Mouse (Mus musculus): ENCODE results near the gene Asb8.

Gene Asb8

DNA sequence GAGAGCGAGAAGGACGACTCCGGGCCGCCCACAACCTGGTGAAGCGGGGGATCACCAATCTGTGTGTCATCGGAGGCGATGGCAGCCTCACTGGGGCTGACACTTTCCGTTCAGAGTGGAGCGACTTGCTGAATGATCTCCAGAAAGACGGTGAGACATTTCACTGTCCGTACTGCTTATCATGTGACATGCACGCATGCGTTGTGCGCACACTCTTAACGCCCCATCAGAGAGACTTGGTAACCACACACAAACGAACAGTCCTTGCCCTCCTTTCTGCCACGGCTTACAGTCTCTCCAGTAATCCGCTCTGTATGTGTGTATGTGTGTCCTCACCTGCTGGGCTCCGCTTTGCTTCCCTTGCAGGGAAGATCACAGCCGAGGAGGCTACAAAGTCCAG lies 44.6 kb downstream of the Asb8 start:
- in situ Hi-C loops (cut with MboI; ENCODE audit: low sequenced_read_pairs) = no loop called here

DNA sequence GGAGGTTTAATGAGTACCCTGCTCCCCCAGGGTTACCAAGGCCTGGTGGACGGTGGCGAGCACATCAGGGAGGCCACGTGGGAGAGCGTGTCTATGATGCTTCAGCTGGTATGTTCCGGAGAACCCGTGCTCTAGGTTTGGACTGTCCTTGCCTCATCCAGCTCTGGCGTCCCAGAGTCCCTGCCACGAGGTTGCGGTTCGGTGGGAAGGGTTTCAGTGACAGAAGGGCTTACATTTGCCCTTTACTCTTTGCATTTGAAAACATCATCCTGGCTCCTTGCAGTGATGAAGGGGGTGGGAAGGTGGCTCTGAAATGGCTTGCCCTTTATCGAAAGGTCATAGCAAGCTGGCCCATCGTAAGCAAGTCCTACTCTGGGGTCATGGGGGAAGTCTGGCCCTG lies 46.1 kb downstream of the Asb8 start:
- in situ Hi-C loops (cut with MboI; ENCODE audit: low sequenced_read_pairs) = no loop called here

DNA sequence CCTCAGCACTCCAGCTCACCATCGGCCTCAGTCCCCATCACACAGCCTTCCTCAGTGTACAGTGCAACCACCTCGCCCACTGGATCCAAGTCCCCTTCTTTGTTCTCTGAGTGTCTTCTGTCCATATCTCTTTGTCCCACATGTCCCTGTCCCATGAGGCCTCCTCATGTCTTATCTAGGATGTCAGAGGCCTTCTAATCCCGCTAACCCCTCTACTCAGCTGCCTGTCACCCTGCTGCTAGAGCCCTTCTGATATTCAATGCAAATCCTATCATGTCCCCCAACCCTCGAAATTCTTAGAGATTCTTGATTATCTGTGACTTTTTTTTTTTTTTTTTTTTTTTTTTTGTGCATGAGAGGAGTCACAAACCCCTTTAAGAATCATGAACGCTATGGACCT lies 49.1 kb downstream of the Asb8 start:
- in situ Hi-C loops (cut with MboI; ENCODE audit: low sequenced_read_pairs) = no loop called here

DNA sequence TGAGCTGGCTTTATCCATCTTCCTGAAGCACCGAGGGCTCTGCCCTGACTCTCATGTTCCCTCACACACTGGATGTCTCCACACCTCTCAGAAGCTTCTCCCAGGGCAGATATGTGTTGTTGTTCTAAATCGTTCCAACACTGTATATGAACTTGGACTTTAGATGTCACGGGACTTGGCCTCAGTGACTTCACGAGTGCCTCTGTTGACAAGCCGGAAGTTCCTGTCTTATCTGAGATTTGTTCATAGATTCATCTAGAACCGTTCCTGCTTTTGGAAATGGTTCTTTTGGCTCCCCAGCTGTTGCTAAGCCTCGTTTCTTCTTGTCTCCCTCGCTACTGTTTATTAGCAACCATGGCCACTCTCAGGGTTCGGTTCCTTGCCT lies 49.7 kb downstream of the Asb8 start:
- in situ Hi-C loops (cut with MboI; ENCODE audit: low sequenced_read_pairs) = no loop called here

DNA sequence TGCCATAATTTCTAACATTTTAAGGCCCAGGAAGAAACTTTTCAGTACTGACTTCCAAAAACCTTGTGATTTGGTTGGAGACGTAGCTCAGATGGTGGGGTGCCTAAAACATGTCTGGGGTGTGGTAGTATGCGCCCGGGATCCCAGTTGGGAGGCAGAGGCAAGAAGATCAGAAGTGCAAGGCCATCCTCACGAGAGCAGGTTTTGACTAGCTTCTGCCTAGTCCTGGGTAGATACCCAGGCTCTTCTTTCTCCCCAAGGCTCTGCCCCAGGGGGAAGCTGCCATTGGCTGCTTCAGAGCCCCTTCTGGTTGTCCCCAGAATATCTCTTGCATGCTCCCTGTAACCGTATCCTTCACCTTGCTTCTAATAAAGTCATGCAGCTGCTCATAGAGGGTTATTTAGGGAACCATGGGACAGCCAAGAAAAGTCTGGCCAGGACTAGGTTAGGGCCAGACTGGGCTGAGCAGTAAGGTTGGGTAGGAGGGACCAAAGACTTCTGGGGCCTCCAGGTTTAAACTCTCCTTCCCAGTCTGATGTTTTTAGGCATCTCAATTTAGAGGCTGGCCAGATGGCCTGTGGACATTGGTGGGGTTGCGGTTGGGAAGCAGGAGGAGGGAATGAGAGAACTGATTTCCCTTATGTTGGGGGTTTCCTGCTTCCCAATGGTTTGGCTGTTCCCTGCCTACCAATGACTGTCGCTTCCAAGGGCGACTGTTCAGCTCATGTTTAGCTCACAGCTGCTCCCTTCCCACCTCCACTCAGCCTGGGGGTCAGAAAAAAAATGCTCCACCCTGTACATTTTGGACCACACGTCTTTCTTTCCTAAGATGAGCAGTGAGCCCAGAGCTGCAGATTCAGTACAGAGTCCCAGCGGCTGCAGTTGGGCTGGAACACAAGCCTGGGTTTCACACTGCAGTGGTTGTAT lies 50.3 kb downstream of the Asb8 start:
- in situ Hi-C loops (cut with MboI; ENCODE audit: low sequenced_read_pairs) = no loop called here

DNA sequence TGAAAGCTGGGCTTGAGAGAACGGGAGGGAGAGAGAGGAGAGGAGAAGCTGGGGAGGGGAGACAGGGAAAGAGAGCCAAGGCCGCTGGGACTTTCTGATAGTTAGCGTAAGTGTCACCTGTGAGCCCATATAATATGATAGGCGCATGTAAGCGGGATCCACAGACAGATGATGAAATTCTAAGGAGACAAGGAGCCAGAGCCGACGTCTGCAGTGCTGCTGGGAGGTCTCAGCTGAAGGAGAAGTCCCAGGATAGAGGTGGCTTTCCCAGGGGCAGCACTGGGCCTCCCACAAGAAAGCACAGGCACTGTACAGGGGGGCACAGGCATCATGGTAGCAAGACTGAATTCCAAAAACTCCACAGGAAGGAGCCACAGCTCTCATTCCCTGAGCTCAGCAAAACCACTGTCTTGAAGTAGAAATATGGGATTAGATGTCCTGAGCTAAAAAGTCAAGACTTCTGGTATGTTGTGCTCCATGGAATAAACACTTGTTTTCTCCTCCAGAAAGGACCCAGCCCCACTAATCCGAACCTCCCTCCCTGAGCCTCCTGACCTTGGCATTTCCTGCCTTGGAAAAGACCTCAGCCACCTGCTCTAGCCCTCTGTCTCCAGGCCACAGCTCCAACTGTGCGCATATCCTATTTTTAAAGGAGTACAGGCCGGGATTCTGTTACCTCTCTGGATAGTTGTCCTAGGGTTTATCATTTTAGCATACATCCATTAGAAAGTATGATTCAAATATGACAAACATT lies 51.1 kb downstream of the Asb8 start:
- in situ Hi-C loops (cut with MboI; ENCODE audit: low sequenced_read_pairs) = no loop called here

DNA sequence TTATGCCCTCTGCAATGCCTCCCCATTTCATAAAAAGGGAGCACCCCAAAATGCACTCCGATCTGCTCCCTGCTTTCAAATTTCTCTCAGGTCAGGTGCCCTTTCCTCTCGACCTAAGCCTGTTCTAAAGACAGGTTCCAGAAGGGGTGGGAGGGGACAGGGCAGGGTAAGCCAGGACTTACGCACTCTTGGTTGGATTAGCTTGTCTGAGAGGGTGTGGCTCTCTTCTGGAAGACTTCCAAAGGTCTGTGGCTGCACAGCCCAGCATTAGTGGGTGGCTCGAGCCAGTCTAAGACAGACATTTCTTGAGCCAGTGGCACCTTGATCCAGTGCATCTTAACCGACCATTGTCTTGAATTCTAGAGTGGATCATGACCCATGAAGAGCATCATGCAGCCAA lies 53.6 kb downstream of the Asb8 start:
- in situ Hi-C loops (cut with MboI; ENCODE audit: low sequenced_read_pairs) = no loop called here

DNA sequence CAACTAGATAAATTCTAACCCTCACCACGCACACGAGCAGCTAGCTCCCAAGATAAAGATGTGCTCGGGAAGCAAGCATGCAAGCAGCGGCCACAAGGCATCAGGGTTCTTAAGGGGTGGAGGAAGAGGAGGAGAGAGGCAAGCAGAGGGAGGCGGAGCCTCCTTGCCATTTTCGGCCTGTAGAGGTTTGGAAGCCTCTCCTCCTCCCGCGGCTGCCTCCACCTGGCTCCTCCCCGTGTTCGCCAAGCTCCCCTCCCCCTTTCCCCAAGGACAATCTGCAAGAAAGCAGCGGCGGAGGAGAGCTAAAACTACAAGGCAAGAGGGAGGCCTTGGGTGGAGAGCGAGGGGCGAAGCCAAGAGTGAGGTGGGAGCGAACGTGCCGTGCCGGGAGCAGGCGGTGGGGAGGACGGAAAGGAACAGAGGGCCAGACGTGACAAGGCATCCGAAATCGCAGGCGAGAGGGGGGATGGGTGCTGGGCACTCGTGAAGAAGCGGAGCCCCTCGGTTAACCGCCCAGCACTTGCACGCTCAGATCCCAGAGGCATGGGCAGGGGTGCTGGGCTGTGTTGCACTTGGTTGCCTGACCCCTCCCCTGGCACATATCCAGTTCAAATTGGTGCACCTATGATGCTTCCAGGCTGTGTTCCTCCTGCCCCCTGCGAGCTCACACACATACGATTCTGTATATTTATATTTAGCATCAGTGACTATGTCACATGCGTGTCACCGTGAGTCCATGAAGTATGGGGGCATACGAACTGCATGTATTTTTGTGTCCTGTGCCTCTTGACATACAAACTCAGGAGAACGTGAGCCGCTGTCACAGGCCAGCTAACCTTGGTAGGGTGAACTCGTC lies 56.9 kb downstream of the Asb8 start:
- in situ Hi-C loops (cut with MboI; ENCODE audit: low sequenced_read_pairs) = no loop called here

DNA sequence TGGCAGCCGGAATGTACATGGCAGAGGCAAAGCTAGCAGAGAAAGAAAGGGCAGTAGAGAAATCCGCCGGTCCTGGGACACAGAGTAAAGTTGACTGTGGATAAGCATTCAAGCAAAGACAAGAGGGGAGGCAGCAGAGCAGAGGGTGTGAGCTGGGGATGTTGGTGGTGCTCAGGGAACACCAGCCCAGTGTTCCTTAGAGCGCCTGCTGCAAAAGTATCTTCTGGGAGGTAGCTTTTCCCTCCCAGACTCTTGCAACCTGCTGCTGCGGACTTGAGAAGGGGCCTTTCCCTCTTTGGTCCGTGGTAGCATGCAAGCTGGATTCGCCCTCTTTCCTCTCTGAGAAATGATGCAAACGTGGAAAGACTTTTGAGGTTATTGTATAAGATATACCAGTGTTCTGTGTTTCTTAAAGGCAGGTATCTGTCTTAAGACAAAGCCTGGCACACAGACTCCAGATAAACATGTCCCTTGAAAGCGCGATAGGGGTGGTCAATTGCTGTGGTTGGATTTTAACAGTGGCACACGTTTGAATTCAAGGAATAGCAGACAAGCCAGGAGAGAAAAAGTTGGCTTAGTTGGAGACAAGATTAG lies 57.6 kb downstream of the Asb8 start:
- in situ Hi-C loops (cut with MboI; ENCODE audit: low sequenced_read_pairs) = no loop called here

DNA sequence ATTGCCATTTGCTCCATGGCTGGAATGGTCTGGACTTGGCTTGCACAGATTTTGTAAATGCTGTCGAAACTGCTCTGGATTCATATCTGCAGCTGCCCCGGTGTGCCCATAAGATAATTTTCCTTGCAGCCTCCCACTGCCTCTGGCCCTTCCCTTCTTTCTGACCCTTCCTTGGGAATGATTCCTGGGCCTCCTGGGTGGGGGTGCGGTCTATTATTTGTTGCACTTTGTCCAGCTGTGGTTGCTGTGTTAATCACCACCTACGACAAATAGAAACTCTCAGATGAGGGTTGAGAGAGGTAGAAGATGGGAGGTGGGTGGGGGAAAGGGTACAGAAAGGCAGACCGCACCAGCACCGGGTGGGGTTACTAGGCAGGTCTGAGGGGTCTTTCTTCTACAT lies 58.2 kb downstream of the Asb8 start:
- in situ Hi-C loops (cut with MboI; ENCODE audit: low sequenced_read_pairs) = no loop called here

DNA sequence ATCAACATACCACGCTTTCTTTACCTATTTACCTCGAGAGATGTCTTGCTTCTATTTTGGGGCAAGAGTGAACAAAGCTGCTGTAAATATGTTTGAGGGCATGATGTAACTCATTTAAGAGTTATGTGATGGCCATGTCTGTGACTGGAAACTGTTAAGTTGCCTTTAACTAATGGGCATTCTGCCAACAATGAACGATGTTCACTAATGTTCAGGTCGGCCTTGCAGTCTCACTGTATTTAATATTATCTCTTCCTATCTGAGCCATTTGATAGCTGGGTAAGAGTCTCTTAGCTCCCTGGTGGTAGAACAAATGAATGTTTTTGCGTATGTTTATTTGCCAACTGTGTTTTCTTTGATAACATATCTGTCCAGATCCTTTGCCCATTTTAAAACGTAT lies 58.9 kb downstream of the Asb8 start:
- in situ Hi-C loops (cut with MboI; ENCODE audit: low sequenced_read_pairs) = no loop called here

DNA sequence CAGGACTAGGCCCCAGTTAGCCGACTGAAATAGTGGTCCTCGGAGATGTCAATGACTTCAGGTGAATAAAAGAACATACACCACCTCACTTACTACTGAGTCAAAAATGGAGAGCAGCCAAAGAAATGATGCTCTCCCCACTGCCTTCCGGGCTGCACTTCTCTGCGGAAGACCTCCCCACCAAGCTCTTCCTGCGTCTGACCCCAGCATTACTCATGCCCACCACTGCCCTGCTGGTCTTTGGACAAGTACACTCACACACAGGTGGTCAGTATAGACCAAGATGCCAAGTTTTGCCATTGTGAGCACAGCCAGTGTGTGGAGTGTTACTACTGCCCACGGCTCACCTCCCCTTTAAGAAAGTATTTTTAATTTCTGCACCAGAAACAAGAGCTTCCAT lies 63.0 kb downstream of the Asb8 start:
- in situ Hi-C loops (cut with MboI; ENCODE audit: low sequenced_read_pairs) = no loop called here

DNA sequence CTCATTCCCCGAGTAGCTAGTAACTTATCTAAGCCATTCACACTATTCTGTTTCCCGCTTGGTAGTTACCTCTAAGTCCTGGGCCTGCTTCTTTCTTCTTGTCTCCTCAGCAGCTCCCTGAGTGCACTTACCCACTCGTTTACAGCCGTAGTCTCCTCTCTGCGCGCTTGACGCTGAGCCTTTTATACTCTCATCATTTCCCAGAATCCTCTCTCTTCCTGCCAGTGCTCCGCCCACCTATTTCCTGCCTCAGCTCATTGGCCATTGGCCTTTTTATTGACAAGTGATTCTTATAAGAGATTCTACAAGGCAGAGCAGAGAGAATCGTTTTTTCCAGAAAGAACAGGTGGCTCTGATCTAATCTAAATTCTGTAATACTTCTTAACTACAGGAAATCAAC lies 66.9 kb downstream of the Asb8 start:
- in situ Hi-C loops (cut with MboI; ENCODE audit: low sequenced_read_pairs) = no loop called here

DNA sequence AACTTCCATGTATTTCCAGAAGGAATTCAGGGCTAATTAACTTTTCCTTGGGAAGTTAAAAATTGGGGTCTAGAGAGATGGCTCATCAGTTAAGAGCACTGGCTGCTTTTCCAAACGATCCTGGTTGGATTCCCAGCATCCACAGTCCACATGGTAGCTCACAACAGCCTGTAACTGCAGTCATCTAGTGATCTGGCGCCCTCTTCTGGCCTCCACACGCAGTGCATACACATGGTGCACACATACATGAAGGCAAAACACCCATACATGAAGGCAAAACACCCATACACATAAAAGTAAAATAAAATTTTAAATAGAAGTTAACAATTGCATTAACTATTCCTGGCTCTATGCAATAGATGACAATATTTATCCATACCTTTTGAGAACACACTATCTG lies 68.5 kb downstream of the Asb8 start:
- in situ Hi-C loops (cut with MboI; ENCODE audit: low sequenced_read_pairs) = no loop called here

DNA sequence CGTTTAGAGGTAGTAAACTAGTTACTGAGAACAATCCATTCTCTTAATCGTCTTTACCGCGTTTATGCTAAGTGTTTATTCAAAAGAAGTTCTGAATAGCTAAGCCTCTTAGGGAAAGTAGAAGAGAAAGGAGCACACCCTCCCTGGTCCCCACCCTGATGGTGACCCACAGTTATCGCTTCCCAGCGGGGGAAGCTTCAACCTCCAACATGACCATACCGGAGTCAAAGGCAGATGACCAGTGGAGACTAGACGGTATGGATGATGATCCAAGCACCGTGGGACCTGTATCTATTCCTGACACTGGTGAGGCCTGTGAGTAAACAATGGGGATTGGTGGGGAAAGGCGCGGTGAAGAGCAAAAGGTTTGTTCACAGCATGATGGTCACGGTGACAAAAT lies 70.5 kb downstream of the Asb8 start:
- in situ Hi-C loops (cut with MboI; ENCODE audit: low sequenced_read_pairs) = no loop called here

DNA sequence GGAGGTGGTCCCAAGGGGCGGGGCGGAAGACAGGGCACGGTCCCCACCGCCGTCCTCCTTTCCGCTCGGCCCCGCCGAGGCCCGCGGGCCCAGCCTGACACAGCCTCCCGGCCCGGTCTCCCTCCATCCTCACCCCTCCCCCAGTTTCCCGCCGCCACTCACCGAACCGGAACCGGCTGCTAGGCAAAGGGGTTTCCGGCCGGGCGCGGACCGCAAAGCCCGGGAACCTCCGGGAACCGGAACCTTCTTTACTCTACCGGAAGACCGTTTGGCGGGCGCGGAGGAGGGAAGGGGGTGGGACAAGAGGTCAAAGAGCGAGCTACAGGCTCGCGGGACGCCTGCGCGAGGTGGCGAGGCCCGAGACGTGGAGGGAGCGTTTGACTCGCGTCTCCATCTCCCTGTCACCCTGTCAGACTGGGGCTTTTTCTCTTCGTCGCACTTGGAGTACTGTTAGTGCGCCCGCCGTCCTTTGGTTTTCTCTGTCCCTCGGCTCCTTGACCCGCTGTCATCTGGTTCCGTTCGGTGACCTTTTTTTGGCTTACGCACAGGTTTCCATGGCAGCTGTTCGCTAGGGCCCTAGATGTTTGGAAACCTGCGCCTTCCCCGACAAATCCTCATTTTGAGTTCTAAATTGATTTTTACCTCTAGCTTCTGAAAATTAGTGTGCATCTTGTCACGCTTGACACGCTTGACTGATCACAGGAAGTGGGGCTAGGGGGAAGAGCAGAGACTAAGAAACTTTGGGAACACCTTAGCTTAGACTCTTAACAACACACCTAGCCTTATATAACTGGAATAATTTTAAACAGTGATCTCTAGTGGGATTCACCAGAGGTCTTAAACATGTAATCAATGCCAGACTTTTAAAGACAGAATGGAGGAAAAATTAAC lies 72.1 kb downstream of the Asb8 start, which contains the start of gene Senp1:
Senp1 (minus strand) TSS at position 624 of the 891 bp plus-strand sequence.
- in situ Hi-C loops (cut with MboI; ENCODE audit: low sequenced_read_pairs) = no loop called here

DNA sequence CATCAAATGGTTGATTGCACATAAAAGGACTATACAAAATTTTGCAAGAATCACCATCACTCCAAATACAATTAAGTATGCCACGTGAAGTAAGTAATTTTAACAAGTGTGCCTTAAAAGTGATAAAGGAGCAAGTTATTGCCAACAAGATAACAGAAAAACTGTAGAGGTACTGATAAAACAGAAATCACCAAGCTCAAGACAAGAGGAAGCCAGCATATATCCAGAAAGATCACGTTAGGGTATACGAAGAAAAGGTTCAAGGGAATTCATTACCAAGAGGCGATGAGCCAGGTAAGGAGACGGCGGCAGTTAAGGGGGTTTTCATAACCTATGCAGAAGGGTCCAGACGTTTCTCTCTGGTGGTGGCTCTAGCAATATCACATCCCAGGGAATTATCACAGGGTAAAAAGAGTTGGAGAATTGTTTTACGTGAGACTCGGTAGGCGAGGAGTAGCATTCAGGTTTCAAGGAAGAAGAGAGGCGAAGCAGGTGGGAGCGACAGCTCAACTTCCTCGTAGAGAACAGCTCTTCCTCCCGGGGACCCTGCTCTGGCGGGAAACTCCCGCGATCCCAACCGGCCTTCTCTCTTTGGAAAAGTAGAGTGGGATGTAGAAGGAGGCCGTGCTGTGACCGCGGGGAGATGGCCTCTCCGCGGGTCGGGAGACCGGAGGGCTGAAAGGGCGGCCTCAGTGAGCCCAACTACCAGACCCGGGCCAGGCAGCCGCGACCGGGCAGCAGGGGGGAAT lies 72.9 kb downstream of the Asb8 start, which contains the start of gene Pfkm:
Pfkm (plus strand) TSS at position 218 of the 749 bp plus-strand sequence.
- in situ Hi-C loops (cut with MboI; ENCODE audit: low sequenced_read_pairs) = no loop called here

DNA sequence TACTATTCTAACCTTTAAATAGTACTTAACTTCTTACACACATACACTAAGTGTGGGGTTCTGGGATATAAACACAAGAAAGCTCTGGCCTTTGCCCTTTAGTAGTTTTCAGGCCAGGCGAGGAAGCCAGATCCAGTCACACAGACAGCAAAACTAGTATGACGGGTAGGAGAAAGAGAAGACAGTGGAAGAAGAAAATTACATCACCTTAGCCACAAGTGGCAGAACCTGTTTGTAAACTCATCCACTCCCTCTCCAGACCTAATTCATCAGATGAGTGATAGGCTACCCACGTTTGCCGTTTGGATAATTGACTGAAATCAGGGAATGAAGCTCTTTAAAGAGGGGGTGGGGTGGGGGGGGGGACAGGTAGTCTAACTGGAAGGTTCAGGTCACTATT lies 73.6 kb downstream of the Asb8 start:
- in situ Hi-C loops (cut with MboI; ENCODE audit: low sequenced_read_pairs) = no loop called here
